Mouse (Mus musculus): ENCODE data around the gene Six5.

DNA sequence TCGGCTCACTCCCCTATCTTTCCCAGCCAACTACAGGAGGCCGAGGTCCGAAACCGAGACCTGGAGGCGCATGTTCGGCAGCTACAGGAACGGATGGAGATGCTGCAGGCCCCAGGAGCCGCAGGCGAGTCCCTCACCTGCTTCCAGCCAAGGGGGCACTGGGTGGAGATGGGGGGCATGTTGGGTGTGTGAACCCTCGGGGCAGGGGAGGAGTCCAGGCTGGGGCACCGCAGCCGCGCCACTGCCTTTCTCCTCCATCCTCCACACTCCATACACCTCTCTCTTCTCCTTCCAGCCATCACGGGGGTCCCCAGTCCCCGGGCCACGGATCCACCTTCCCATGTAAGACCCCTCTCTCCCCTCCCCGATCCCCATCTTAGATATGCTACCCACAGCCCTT is 2.5 kb upstream of the Six5 start:
- TF ChIP-seq ZNF384 (IDR thresholded peaks at IDR 0.05; ENCODE audit: low read depth, low read length) (no peak), CTCF (IDR thresholded peaks at IDR 0.05 in 2 of 3, conservative IDR thresholded peaks at IDR 0.05 in 1 of 3; ENCODE audit: control insufficient read depth in 1 of 3, insufficient read depth in 1 of 3, low read depth in 2 of 3, low read length in 3 of 3, poor library complexity in 1 of 3, severe bottlenecking in 1 of 3) (no peak), BHLHE40 (IDR thresholded peaks at IDR 0.05; ENCODE audit: borderline replicate concordance, low read depth, low read length) (no peak)
